Mouse (Mus musculus): ENCODE results near the gene Adgrf3.

DNA sequence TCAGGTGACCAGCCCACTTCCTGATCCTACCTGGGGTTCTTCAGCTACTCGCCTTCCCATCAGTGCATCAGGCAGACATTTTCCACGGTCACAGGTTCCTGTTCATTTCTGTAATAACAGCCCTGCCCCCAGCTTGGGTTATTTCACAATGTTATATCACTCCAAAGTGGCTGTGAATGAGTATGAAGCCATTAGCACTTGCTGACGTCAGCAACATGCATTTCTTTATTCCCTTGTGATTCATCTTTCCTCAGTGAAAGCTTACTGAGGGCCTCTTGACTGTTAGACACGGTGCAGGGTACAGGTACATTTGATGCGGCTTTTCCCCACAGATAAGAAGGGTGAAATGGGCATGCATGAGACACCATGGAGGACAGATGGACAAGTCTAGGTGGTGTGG, 10.4 kb upstream of the Adgrf3 start:
- TF ChIP-seq CTCF (IDR thresholded peaks at IDR 0.05; ENCODE audit: low read depth, low read length) (no peak), GATA2 (IDR thresholded peaks at IDR 0.05; ENCODE audit: borderline replicate concordance, low read depth, low read length) (no peak), POLR2AphosphoS5 (IDR thresholded peaks at IDR 0.05; ENCODE audit: insufficient replicate concordance, low read depth, low read length) (no peak), GATA1 (IDR thresholded peaks at IDR 0.05; ENCODE audit: borderline replicate concordance, low read length) (no peak), TAL1 (conservative IDR thresholded peaks at IDR 0.05; ENCODE audit: low read depth, low read length) (no peak)

Data from G1E (cell line).